Mouse (Mus musculus) kidney, adult 2 months (tissue): ENCODE data around the gene Dusp15.

Experiments used
- CTCF ChIP-seq: fragments of 200-500 bp; conservative IDR thresholded peaks from 2 replicates; pipeline ENCODE4 v1.5.1; 2011; ENCODE audit warnings: low read depth, mild to moderate bottlenecking, control low read depth, low read length, moderate library complexity, mixed read lengths; ENCODE audit not compliant: insufficient read depth, insufficient read length
- POLR2A ChIP-seq: fragments of 200-500 bp; IDR thresholded peaks from one replicate; pipeline ENCODE4 v1.6.1; 2011; ENCODE audit warnings: low read depth, low read length, control low read depth

DNA sequence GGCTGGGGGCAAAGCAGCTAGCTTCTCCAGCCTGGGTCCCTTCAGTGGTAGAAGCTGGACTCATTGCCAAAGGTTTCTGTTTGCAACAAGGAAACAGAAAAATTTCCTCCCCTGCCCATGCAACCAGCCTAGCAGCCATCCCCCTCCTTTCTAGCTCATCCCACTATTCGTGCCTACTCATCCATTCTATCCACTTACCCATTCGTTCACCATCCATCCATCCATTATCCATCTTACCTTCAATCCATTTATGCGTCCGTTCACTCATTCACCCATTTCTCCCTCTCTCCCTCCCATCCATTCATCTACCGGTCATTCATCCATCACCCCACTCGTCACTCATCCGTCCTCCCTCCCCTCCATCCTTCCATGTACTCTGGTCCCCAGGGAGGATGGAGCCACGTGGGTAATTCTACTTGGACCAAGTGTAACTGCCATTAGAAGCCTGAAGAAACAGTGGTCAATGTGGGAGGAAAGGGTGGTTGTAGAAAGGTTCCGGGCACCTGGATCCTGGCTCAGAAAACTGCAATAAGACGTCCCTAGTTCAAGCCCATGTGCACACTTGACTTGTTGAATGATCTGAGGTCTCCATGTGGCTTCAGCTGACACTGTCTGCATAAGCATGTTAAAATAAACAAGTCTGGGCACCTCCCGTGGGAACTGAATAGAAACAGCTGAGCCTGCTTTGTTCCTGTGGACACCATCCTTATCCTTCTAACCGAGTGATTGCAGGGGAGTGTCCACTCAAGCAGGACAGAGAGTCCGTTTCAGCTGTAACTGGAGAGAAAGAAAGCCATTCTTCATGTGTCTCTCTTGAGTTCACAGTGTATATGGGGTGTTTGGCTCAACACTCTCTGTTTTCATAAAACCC lies 587 bp upstream of the Dusp15 start:
- TF ChIP-seq CTCF = no peak
- no peak for TF ChIP-seq POLR2A
